Mouse (Mus musculus) v-Abl transformed pro-B cells (cell line): ENCODE results near the gene Wnt2.

Experiments used
- in situ Hi-C, 2 experiments: fragments of 400-800 bp; cut with MboI; formaldehyde crosslinking; loops; one replicate each; pipeline ENCODE4 v1.15.1; 2025; ENCODE audit not compliant: unreplicated experiment in 2 of 2

Gene Wnt2

GRCm38 (mm10) chr6:18029746-18030656 is at the start of gene Wnt2:
Gene Wnt2 (minus strand): TSS chr6:18030585.
- in situ Hi-C loops: no loop called here

GRCm38 (mm10) chr6:18078615-18079014 is 48.2 kb upstream of the Wnt2 start:
- in situ Hi-C loops: loop anchor here in 1 of 2 experiments (25.0 kb wide), 1 partner anchor 716 kb away; no protein-coding TSS in a partner anchor

GRCm38 (mm10) chr6:18076986-18077385 is 46.6 kb upstream of the Wnt2 start:
- in situ Hi-C loops: loop anchor here in 1 of 2 experiments (25.0 kb wide), 1 partner anchor 715 kb away; no protein-coding TSS in a partner anchor

GRCm38 (mm10) chr6:18076577-18076976 is 46.2 kb upstream of the Wnt2 start:
- in situ Hi-C loops: loop anchor here in 1 of 2 experiments (25.0 kb wide), 1 partner anchor 714 kb away; no protein-coding TSS in a partner anchor

GRCm38 (mm10) chr6:18057899-18058298 is 27.5 kb upstream of the Wnt2 start:
- in situ Hi-C loops: no loop called here

GRCm38 (mm10) chr6:18051702-18052101 is 21.3 kb upstream of the Wnt2 start:
- in situ Hi-C loops: no loop called here

GRCm38 (mm10) chr6:18044299-18044698 is 13.9 kb upstream of the Wnt2 start:
- in situ Hi-C loops: no loop called here

- in situ Hi-C loops: no loop called here
These were observed 12.8 kb upstream of the Wnt2 start for GRCm38 (mm10) chr6:18043172-18043571.

GRCm38 (mm10) chr6:18032271-18032670 is 1.9 kb upstream of the Wnt2 start:
- in situ Hi-C loops: no loop called here

- in situ Hi-C loops: no loop called here
These were observed 1.2 kb upstream of the Wnt2 start for GRCm38 (mm10) chr6:18031509-18032010.

DNA sequence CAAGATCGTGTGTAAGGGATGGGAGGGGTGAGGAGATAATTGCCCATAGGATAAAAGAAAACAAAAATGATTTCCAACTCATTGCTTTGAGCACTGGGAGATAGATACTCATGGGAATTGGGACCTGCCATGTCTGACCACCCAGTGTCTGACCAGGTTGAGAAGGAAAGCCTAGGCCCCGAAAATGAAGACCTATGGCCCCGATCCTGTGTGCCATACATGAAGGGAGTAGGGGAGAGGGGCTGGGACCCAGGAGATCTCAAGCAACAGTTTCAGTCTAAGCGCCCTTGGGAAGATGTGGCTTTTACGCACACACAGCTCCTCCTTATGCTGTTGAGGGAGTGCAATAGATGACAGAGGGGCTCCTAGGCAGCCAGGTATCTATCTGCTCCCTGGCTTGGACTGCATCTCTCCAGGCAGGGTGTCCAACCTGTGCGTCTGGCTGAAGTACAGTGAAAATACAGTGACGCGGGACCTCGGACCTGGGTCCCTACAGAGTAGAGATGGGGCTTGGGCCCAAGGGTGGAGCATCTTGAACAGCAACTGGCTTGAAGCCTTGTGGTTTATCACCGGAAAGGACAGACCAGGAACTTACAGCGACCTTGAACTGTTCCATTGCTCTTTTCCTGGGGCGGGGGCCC is 603 bp upstream of the Wnt2 start:
- in situ Hi-C loops: no loop called here

- in situ Hi-C loops: no loop called here
These were observed 6.1 kb downstream of the Wnt2 start for GRCm38 (mm10) chr6:18024133-18024794.

DNA sequence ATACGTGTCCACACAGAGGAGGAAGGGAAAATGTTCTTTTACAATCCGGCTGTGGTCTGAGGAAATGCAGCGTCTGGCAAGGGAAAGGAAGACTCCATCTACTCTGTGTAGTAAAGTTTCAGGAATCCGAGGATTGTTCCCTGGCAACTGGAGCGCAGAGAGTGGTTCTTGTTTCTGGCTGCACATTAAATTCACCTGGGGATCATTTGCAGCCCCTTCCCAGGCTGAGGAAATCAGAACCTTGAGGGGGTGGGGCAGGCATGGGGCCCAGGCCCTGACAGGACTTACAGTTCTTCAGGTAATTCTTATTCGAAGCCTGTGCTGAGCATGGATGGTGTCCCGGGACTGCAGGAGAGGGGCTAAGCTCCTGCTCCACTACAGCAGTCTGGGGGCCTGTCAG is 17.0 kb downstream of the Wnt2 start:
- in situ Hi-C loops: no loop called here

- in situ Hi-C loops: no loop called here
These were observed 23.0 kb downstream of the Wnt2 start for GRCm38 (mm10) chr6:18007356-18007755.

DNA sequence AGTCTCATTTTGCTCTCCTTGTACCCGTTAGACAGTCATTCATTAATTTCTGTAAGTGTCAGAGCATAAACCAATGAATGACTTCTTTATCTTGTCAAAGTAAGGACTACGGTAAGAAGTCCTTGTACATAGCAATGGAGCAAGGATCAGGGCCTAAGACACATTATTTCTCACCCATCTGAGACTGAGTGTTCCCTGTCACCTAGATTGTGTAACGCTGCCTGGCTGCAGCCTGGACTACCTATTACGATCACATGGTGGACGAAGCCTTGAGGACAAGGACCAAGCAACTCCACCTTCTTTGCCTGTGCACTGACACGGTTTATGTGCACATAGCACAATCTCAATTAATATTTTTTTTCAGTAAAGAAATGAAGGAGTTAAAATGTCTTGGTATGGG is 28.3 kb downstream of the Wnt2 start:
- in situ Hi-C loops: no loop called here

DNA sequence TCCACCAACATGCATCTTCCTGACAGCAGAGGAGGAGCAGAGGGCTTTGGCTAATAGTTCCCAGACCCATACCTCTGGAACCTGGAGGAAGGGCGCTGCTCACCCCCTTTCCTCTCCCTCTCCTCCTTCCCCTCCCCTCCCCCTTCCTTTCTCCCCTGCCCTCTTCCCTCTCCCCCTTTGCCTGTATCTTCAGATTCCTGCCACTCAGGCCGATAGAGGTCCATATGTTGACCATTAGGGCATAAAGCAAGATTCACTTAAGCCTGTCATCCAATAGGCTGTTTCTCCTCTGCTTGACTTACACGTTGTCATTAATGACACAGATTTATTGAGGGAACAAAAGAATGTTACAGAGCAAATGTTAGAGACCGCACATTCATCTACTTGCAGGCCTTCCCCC is 31.9 kb downstream of the Wnt2 start:
- in situ Hi-C loops: no loop called here

DNA sequence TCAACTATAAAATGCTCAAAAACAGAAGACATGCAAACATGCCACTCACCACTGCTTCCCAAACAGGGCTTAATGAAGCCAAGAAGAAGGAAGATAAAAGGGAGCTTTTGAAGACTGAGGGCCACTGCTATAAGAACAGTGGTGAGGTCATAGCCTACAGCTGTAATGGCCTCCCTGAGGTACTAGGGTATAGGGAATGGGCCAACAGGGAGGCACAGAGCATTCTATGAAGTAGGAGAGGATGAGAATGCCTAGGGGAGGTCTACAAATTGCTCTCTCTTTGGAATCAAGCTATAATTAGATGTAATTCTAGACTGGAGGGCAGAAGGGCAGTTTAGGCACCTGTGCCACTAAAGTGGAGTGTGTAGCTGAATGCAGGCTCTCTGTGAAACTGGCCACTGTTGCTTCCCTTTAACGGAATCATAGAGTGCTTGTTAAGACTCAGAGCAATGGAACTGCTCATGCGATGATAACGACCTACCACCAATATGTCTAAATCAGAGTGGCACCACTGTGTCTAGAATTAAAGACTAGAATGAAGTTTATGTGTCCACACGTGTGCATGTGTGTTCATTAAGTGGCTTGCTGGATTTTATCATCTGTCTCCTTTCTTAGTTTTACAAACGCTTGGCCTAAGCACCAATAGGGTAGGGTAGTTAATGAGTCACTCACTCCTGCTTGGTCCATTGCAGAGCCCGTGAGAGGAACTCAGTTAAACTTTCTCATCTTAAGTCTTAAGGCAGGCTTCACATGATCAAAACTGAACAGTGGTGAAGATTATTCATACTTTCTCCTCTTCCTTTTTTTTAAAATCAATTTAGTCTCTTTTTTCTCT is 35.2 kb downstream of the Wnt2 start:
- in situ Hi-C loops: no loop called here

DNA sequence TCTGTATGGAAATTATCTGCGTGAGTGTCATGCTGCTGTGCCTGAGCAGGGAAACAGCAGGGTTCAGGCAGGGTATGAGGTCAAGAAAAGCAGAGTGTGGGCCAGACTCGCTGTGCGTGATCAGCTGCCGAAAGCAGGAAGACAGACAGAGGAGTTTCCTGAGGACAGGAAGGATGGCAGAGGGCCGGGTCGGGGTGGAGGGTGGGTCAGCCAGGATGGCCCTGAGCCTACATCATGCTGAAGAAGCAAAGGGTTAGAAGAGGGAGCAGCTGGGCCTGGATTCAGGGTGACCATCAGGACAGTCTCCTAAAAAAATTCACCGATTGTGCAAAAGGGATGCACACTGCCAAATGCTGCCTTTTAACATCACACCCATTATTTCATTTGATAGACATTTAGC is 38.8 kb downstream of the Wnt2 start:
- in situ Hi-C loops: no loop called here

GRCm38 (mm10) chr6:17990173-17991028 is 40.0 kb downstream of the Wnt2 start:
- in situ Hi-C loops: no loop called here
